Mouse (Mus musculus) intestine, embryonic 15.5 days (tissue): Measurements from ENCODE around the gene Prkcb. TPM values are rescaled to one million over a fixed set of nuclear protein-coding genes. Genes with fewer than 3 reads are reported as not detected.

Experiments used
- ATAC-seq: fragments of 200-750 bp; cut with Nextera tagmentation; 2 replicates; pipeline ENCODE4 v1.8.0; 2017; ENCODE audit warnings: moderate TSS enrichment, moderate library complexity
- H3K27ac ChIP-seq: fragments of 300-500 bp; sonication (generic); 2 replicates; pipeline ENCODE4 v1.5.1; 2015; ENCODE audit warnings: mild to moderate bottlenecking, inconsistent platforms
- H3K27me3 ChIP-seq: fragments of 300-500 bp; sonication (generic); replicated peaks from 2 replicates; pipeline ENCODE4 v1.6.1; 2015; ENCODE audit warnings: inconsistent platforms
- H3K36me3 ChIP-seq: fragments of 300-500 bp; sonication (generic); 2 replicates; pipeline ENCODE4 v1.6.1; 2015; ENCODE audit warnings: inconsistent platforms
- H3K4me1 ChIP-seq: fragments of 300-500 bp; sonication (generic); replicated peaks from 2 replicates; pipeline ENCODE4 v1.6.1; 2015; ENCODE audit warnings: inconsistent platforms
- H3K4me2 ChIP-seq: fragments of 300-500 bp; sonication (generic); replicated peaks from 2 replicates; pipeline ENCODE4 v1.6.1; 2015; ENCODE audit warnings: mild to moderate bottlenecking, inconsistent platforms
- H3K4me3 ChIP-seq: fragments of 300-500 bp; sonication (generic); replicated peaks from 2 replicates; pipeline ENCODE4 v1.5.1; 2015; ENCODE audit warnings: inconsistent platforms
- H3K9ac ChIP-seq: fragments of 300-500 bp; sonication (generic); 2 replicates; pipeline ENCODE4 v1.6.1; 2015; ENCODE audit warnings: inconsistent platforms
- H3K9me3 ChIP-seq: fragments of 300-500 bp; sonication (generic); 2 replicates; pipeline ENCODE4 v1.6.1; 2016; ENCODE audit warnings: inconsistent platforms
- WGBS: fragments of 180-500 bp; shearing (Covaris S2); methylation state at CpG from one replicate; pipeline ENCODE4 v1.1.7; 2015; 5-methylcytosine and 5-hydroxymethylcytosine counted together
- polyA plus RNA-seq: library from polyadenylated mRNA; unstranded; fragments of >200 nt; fragmentation: Nextera tagmentation; extraction: Ambion mirVana; gene quantifications from 2 replicates; pipeline ENCODE4 v1.2.1, GENCODE M21; 2015

Prkcb gene
- polyA plus RNA-seq, 1 experiment from 2014 or later: 12.3 TPM

GRCm38 (mm10) chr7:122310726-122311018, 22.1 kb downstream of the Prkcb start:
- no peak for ATAC-seq
- no peaks in the 10 kb centered on the region for H3K9me3 ChIP-seq
- no peak overlapping the region for H3K27ac ChIP-seq
- 82% methylated on average over 7 of the region's 7 CpGs for WGBS
- H3K36me3 ChIP-seq: no peaks in the 10 kb centered on the region
- no peaks in the 10 kb centered on the region for H3K27me3 ChIP-seq
- no peak overlapping the region for H3K4me2 ChIP-seq
- H3K4me1 ChIP-seq: no peaks in the 10 kb centered on the region
- no peak overlapping the region for H3K9ac ChIP-seq
- no peak overlapping the region for H3K4me3 ChIP-seq

- H3K4me3 ChIP-seq: no peak overlapping the region
- no peaks in the 10 kb centered on the region for H3K4me1 ChIP-seq
- no peak for ATAC-seq
- H3K4me2 ChIP-seq: no peak overlapping the region
- no peaks in the 10 kb centered on the region for H3K36me3 ChIP-seq
- no peaks in the 10 kb centered on the region for H3K27me3 ChIP-seq
- H3K9ac ChIP-seq: no peak overlapping the region
- WGBS: 86% methylated on average over 12 of the region's 12 CpGs
- H3K27ac ChIP-seq: no peak overlapping the region
- no peaks in the 10 kb centered on the region for H3K9me3 ChIP-seq
Measured at GRCm38 (mm10) chr7:122313690-122314477, 25.3 kb downstream of the Prkcb start.

- Histone ChIP-seq H3K4me1 (no peaks in the 10 kb centered on the region), H3K27me3 (no peaks in the 10 kb centered on the region), H3K36me3 (no peaks in the 10 kb centered on the region), H3K27ac (no peak overlapping the region), H3K4me3 (no peak overlapping the region), H3K4me2 (no peak overlapping the region), H3K9ac (no peak overlapping the region), H3K9me3 (no peaks in the 10 kb centered on the region)
- ATAC-seq: no peak
- WGBS: 82% methylated on average over 8 of the region's 8 CpGs
Measured at GRCm38 (mm10) chr7:122315720-122316331, 27.3 kb downstream of the Prkcb start.

- Histone ChIP-seq H3K27ac (no peak overlapping the region), H3K36me3 (no peaks in the 10 kb centered on the region), H3K4me1 (no peaks in the 10 kb centered on the region), H3K4me2 (no peak overlapping the region), H3K9ac (no peak overlapping the region), H3K27me3 (no peaks in the 10 kb centered on the region), H3K4me3 (no peak overlapping the region), H3K9me3 (no peaks in the 10 kb centered on the region)
- WGBS: 64% methylated on average over 3 of the region's 3 CpGs
- no peak for ATAC-seq
Measured at GRCm38 (mm10) chr7:122316681-122317080, 28.1 kb downstream of the Prkcb start.

- no peak for ATAC-seq
- Histone ChIP-seq H3K9ac (no peak overlapping the region), H3K27ac (no peak overlapping the region), H3K4me3 (no peak overlapping the region), H3K27me3 (no peaks in the 10 kb centered on the region), H3K4me2 (no peak overlapping the region), H3K4me1 (no peaks in the 10 kb centered on the region), H3K9me3 (no peaks in the 10 kb centered on the region), H3K36me3 (no peaks in the 10 kb centered on the region)
Measured at GRCm38 (mm10) chr7:122317485-122317884, 28.9 kb downstream of the Prkcb start.

- Histone ChIP-seq H3K4me1 (no peaks in the 10 kb centered on the region), H3K9ac (no peak overlapping the region), H3K27me3 (no peaks in the 10 kb centered on the region), H3K4me2 (no peak overlapping the region), H3K36me3 (no peaks in the 10 kb centered on the region), H3K4me3 (no peak overlapping the region), H3K27ac (no peak overlapping the region), H3K9me3 (no peaks in the 10 kb centered on the region)
- 75% methylated on average over 9 of the region's 9 CpGs for WGBS
- ATAC-seq: no peak
Measured at GRCm38 (mm10) chr7:122319566-122319965, 31.0 kb downstream of the Prkcb start.

GRCm38 (mm10) chr7:122320843-122321544, 32.4 kb downstream of the Prkcb start:
- no peaks in the 10 kb centered on the region for H3K36me3 ChIP-seq
- H3K4me3 ChIP-seq: no peak overlapping the region
- H3K27me3 ChIP-seq: no peaks in the 10 kb centered on the region
- H3K9me3 ChIP-seq: no peaks in the 10 kb centered on the region
- H3K4me1 ChIP-seq: no peaks in the 10 kb centered on the region
- H3K4me2 ChIP-seq: no peak overlapping the region
- H3K9ac ChIP-seq: no peak overlapping the region
- WGBS: 95% methylated on average over 7 of the region's 7 CpGs
- no peak overlapping the region for H3K27ac ChIP-seq
- no peak for ATAC-seq

- H3K9me3 ChIP-seq: no peaks in the 10 kb centered on the region
- H3K9ac ChIP-seq: no peak overlapping the region
- no peak overlapping the region for H3K27ac ChIP-seq
- no peaks in the 10 kb centered on the region for H3K36me3 ChIP-seq
- no peaks in the 10 kb centered on the region for H3K27me3 ChIP-seq
- 58% methylated on average over 8 of the region's 8 CpGs for WGBS
- no peak overlapping the region for H3K4me2 ChIP-seq
- H3K4me3 ChIP-seq: no peak overlapping the region
- no peaks in the 10 kb centered on the region for H3K4me1 ChIP-seq
- ATAC-seq: no peak
Measured at GRCm38 (mm10) chr7:122322038-122322690, 33.6 kb downstream of the Prkcb start.

- H3K27me3 ChIP-seq: no peaks in the 10 kb centered on the region
- no peaks in the 10 kb centered on the region for H3K4me1 ChIP-seq
- H3K4me3 ChIP-seq: no peak overlapping the region
- H3K9me3 ChIP-seq: no peaks in the 10 kb centered on the region
- 93% methylated on average over 3 of the region's 3 CpGs for WGBS
- ATAC-seq: no peak
- H3K27ac ChIP-seq: no peak overlapping the region
- H3K4me2 ChIP-seq: no peak overlapping the region
- no peaks in the 10 kb centered on the region for H3K36me3 ChIP-seq
- no peak overlapping the region for H3K9ac ChIP-seq
Measured at GRCm38 (mm10) chr7:122327942-122328341, 39.4 kb downstream of the Prkcb start.

- Histone ChIP-seq H3K4me3 (no peak overlapping the region), H3K4me2 (no peak overlapping the region), H3K9me3 (no peaks in the 10 kb centered on the region), H3K27ac (no peak overlapping the region), H3K27me3 (no peaks in the 10 kb centered on the region), H3K9ac (no peak overlapping the region), H3K4me1 (no peaks in the 10 kb centered on the region), H3K36me3 (no peaks in the 10 kb centered on the region)
- 78% methylated on average over 5 of the region's 5 CpGs for WGBS
- no peak for ATAC-seq
Measured at GRCm38 (mm10) chr7:122328466-122328865, 39.9 kb downstream of the Prkcb start.

GRCm38 (mm10) chr7:122329588-122329987, 41.0 kb downstream of the Prkcb start:
- ATAC-seq: no peak
- H3K4me2 ChIP-seq: no peak overlapping the region
- H3K4me1 ChIP-seq: no peaks in the 10 kb centered on the region
- no peaks in the 10 kb centered on the region for H3K9me3 ChIP-seq
- H3K4me3 ChIP-seq: no peak overlapping the region
- no peak overlapping the region for H3K9ac ChIP-seq
- H3K36me3 ChIP-seq: no peaks in the 10 kb centered on the region
- no peaks in the 10 kb centered on the region for H3K27me3 ChIP-seq
- WGBS: 85% methylated on average over 4 of the region's 4 CpGs
- no peak overlapping the region for H3K27ac ChIP-seq

- Histone ChIP-seq H3K27ac (no peak overlapping the region), H3K36me3 (no peaks in the 10 kb centered on the region), H3K4me1 (no peaks in the 10 kb centered on the region), H3K9me3 (no peaks in the 10 kb centered on the region), H3K4me2 (no peak overlapping the region), H3K27me3 (no peaks in the 10 kb centered on the region), H3K9ac (no peak overlapping the region), H3K4me3 (no peak overlapping the region)
- WGBS: 84% methylated on average over 7 of the region's 7 CpGs
- ATAC-seq: no peak
Measured at GRCm38 (mm10) chr7:122333686-122334085, 45.1 kb downstream of the Prkcb start.
